Mouse (Mus musculus): Measurements from ENCODE around the gene Mapkapk2.

The Mapkapk2 gene

DNA sequence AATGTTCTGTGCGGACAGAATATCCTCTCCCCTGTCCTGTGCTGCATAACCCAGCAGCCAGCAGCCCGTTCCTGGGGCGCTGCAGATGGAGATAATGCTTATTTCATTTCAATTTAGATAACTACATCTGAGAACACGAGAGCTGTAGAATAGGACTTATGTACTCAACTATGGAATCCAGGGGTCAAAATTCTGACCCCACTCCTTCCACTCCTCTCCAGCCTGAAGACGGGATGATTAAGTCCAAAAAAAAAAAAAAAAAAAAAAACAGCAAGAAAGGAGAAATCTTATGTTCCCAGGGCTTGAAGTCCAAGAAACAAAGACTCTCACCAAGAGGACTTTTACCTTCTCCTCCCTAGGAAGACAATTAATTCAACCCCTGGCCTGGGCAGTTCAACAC, 14.5 kb downstream of the Mapkapk2 start:
- DNase-seq (ENCODE audit: low spot score in 2 of 2), result no peak

DNA sequence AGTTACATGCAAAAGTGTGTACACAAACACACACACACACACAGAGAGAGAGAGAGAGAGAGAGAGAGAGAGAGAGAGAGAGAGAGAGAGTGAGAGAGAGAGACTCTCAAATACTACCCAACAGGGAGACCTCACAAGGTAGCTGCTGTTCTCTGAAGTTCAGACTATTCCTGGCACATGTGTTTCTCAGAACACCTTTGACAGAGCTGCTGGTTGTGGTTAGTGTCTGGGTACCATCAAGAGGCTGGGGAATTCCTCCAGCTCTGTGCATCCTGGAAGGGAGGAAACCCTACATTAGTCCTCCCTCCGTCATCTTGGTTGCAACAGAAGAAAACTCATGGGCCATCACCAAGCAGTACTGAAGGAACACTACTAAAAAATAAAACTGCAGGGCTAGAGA, 16.9 kb downstream of the Mapkapk2 start:
- no peak for DNase-seq (ENCODE audit: low spot score in 2 of 2)

DNA sequence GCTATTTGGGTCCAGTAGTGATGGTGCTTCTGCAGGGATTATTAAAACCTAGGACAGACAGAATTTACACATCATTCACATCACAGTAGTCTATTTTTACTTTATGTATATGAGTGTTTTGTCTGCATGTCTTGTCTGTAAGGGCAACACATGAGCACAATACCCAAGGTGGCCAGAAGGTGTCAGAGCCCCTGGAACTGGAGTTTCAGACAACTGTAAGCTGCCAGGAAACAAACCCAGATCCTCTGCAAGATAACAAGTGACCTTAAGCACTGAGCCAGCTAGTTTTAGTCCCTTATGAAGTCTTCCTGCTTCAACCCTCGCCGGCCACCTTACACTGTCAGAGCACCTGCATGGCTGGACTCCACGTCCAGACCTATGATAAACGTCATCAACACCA, 17.9 kb downstream of the Mapkapk2 start:
- DNase-seq (ENCODE audit: low spot score in 2 of 2), result no peak

- DNase-seq (ENCODE audit: low spot score in 2 of 2), result peak in 1 of 2 experiments; percentile 55
Measured at GRCm38 (mm10) chr1:131078761-131079330, 18.8 kb downstream of the Mapkapk2 start.

GRCm38 (mm10) chr1:131075098-131075791, 22.4 kb downstream of the Mapkapk2 start:
- no peak for DNase-seq (ENCODE audit: low spot score in 2 of 2)

DNA sequence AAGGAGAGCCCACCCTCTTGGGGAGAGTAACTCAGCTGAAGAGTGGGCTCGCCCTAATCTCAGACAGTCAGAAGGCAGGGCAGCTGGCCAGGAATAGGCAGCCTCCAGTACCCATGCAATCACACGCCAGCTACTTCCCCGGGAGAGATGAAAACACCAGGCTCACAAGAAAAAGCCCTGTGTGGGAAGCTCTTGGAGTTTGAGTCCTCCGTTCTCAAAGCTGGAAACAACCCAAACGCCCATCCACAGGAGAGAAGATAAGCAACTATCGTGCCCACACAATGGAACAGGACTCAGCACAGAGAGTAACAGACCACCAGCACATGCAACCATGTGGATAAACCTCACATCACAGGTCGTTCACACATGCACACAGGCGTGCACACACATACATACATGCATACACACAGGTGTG, 23.1 kb downstream of the Mapkapk2 start:
- no peak for DNase-seq (ENCODE audit: low spot score in 2 of 2)

DNA sequence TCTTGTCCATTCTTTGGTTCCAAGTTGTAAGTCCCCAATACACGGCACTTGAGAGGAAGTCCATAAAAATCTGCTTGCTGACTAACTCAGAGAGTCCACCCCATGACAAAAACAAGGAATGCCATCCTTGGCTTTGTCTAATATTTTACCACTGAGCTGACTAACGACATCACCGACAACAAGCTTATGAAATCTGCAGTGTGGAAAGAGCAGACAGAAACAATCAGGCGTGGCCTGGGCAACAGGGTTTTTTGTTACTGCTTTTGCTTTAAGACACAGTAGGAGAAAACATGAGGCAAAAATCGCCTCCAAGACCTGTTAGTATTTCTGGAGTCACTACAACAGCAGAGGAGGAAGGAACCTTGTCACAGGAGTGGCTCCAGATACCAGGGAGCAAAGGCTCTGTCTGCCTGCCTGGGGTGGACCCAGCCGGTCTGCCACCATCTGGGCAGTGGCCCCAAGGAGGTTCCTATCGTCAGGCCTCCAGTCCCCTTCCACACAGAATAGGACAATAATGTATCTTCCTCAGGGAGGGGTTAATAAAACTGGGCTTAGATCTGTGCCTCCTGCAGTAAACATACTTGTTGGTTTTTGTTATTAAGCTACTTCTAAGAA, 25.1 kb downstream of the Mapkapk2 start:
- DNase-seq (ENCODE audit: low spot score in 2 of 2), result no peak

GRCm38 (mm10) chr1:131069010-131069409, 28.6 kb downstream of the Mapkapk2 start:
- DNase-seq (ENCODE audit: low spot score in 2 of 2), result no peak

DNA sequence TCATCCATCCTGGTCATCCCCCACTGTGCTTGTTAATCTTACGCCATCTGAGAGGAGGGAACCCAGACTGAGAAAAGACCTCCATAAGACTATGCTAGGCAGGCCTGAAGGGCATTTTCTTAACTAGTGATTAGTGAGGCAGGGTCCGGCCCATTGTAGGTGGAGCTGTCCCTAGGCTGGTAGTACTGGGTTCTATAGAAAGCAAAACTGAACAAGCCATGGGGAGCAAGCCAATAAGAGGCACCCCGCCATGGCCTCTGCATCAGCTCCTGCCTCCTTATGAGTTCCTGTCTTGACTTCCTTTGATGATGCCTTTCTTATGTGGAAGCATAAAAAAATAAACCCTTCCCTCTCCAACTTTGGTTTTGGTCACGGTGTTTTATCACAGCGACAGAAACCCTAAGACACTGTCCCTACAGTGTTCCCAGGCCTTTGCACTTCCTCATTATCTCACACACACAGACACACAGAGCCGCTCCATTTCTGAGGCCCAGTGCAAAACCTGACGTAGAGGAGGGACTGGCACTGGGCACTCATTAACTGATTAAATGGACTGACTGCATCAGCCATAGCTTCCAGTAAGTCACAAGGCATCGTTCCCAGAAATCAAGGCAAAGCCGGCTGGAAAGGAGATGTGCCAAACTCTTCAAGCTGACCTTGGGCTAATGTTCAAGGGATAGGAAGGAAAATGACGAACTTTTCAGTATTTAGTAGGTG, 29.5 kb downstream of the Mapkapk2 start:
- DNase-seq (ENCODE audit: low spot score in 2 of 2), result no peak

GRCm38 (mm10) chr1:131064202-131064601, 33.4 kb downstream of the Mapkapk2 start:
- DNase-seq (ENCODE audit: low spot score in 2 of 2), result no peak

DNA sequence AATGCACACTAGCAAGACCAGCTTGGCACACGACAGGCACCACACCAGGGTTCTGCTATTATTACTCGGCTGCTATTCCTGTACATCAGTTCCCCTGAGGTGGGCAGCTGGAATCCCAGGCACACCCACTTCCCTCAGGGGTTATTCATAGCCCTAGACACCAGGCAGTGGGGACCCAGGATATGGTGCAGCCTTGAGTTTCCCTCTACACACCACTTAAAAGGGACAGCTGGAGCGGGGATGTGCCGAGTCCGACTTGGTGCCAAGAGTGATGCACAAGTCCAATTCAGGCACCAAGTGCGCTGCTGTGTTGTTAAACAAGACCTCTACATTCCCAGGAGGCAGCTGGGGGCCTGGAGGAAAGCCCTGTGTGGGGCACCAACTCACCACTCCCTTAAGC, 34.8 kb downstream of the Mapkapk2 start:
- no peak for DNase-seq (ENCODE audit: low spot score in 2 of 2)

DNA sequence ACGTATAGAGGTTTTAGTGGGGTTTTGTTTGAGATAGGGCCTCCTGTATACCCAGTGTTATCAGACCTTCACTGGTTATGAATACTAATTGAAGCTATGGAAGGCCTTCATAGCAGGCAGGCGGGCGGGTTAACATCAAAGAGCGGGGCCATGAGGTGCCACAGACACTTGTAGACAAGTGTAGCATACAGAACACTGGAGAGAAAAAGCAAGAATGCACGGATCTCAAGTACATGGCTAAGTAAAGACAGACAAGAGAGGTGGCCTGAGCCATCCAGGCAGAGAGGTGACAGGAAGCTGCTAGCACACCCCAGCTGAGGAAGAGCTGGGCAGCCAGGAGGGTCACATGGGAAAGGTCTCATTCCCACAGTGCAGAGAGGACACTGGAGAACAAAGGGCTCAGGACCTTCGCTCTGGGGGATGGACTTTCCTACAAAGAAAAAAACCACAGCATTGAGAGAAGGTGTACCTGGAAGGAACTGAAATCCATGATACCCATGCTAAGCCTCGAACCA, 35.8 kb downstream of the Mapkapk2 start:
- no peak for DNase-seq (ENCODE audit: low spot score in 2 of 2)

GRCm38 (mm10) chr1:131060290-131061253, 37.1 kb downstream of the Mapkapk2 start:
- DNase-seq (ENCODE audit: low spot score in 2 of 2), result no peak

DNA sequence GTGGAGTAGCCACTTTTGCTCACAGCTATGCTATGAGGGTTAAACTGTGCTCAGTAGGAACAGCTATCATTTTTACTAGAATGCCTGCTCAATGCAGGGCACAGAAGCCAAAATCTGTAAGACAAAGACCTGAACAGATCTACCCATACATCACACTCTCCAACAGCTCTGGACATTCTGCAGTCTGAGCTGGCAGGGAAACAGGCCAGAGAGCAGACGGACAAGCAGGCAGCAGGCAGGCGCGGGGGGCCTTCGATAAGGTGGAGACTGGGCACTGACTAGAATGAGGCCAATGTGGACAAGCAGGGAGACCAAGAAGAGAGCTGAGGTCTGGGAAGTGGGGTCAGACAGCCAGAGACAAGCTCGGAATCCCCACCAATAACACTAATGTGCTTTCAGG, 37.8 kb downstream of the Mapkapk2 start:
- no peak for DNase-seq (ENCODE audit: low spot score in 2 of 2)

DNA sequence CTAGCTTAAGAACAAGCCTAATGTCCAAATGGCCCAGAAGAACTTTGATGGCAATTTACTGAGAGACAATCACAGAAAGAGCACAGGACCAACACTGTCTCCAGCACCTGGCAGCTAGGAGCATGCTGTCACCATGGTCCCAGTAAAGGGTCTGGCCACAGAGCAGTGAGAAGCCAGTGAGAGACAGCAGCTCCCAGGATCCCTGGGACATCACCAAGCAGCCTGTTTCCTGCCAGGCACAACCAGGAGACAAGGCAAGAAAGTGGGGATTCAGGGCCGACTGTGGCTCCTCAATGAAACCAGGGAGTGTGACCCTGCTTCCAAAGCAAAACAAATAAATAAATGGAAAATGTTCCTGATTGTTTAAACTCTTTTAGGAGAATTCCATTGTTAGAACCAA, 38.2 kb downstream of the Mapkapk2 start:
- no peak for DNase-seq (ENCODE audit: low spot score in 2 of 2)

- DNase-seq (ENCODE audit: low spot score in 2 of 2), result no peak
Measured at GRCm38 (mm10) chr1:131058431-131058830, 39.2 kb downstream of the Mapkapk2 start.

GRCm38 (mm10) chr1:131054251-131054650, 43.4 kb downstream of the Mapkapk2 start:
- no peak for DNase-seq (ENCODE audit: low spot score in 2 of 2)

- DNase-seq (ENCODE audit: low spot score in 2 of 2), result no peak
Measured at GRCm38 (mm10) chr1:131053656-131054055, 44.0 kb downstream of the Mapkapk2 start.

- DNase-seq (ENCODE audit: low spot score in 2 of 2), result peak in 1 of 2 experiments; percentile 45
Measured at GRCm38 (mm10) chr1:131053239-131053638, 44.4 kb downstream of the Mapkapk2 start.

DNA sequence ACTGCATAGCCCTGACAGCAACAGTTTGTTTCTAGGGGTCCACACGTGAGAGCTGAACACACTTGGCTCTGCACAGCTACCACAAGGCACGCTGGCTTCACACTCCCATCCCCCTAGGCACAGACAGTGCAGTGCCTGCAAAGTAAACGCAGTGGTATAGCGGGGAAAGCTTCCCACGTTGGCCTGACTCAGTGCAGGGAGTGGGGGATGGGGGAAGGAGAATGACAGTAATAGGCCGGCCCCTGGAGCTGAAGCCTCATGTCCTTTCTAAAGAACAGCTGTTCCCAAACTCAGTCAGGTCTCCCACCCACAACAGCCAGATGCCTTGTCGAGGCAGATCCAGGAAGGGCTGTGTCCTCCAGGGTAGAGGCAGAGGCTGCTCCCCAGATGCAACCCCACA, 46.6 kb downstream of the Mapkapk2 start:
- DNase-seq (ENCODE audit: low spot score in 2 of 2), result no peak

GRCm38 (mm10) chr1:131050617-131051016, 47.0 kb downstream of the Mapkapk2 start:
- DNase-seq (ENCODE audit: low spot score in 2 of 2), result no peak
